Mouse (Mus musculus) hindbrain, embryonic 11.5 days (tissue): Measurements from ENCODE around the gene Slc16a11. TPM values are rescaled to one million over a fixed set of nuclear protein-coding genes. Genes with fewer than 3 reads are reported as not detected.
"Not testable (repeated sequence)": the region's sequence is repeated elsewhere in the genome, so short reads cannot be mapped to it uniquely, and the experiment has no call there.

ENCODE experiments used
- ATAC-seq: fragments of 200-750 bp; cut with Nextera tagmentation; 2 replicates; pipeline ENCODE4 v1.8.0; 2017; ENCODE audit warnings: mild to moderate bottlenecking, moderate TSS enrichment, moderate library complexity; ENCODE audit not compliant: low FRiP score
- DNase-seq: peaks from one replicate; pipeline ENCODE4 v3.0.0-alpha.2; 2015; ENCODE audit warnings: low spot score
- H3K27ac ChIP-seq: fragments of 300-500 bp; sonication (generic); 2 replicates; pipeline ENCODE4 v1.5.1; 2014; ENCODE audit warnings: mild to moderate bottlenecking, low read depth, low read length
- H3K27me3 ChIP-seq: fragments of 300-500 bp; sonication (generic); 2 replicates; pipeline ENCODE4 v1.6.1; 2014; ENCODE audit warnings: mild to moderate bottlenecking, low read length, moderate library complexity, mixed read lengths; ENCODE audit not compliant: control insufficient read depth, insufficient read depth
- H3K36me3 ChIP-seq: fragments of 300-500 bp; sonication (generic); 2 replicates; pipeline ENCODE4 v1.6.1; 2014; ENCODE audit warnings: mild to moderate bottlenecking, low read length, moderate library complexity, mixed read lengths; ENCODE audit not compliant: control insufficient read depth, insufficient read depth
- H3K4me1 ChIP-seq: fragments of 300-500 bp; sonication (generic); replicated peaks from 2 replicates; pipeline ENCODE4 v1.6.1; 2014; ENCODE audit warnings: low read length, mixed read lengths; ENCODE audit not compliant: control insufficient read depth, insufficient read depth
- H3K4me2 ChIP-seq: fragments of 300-500 bp; sonication (generic); replicated peaks from 2 replicates; pipeline ENCODE4 v1.6.1; 2014; ENCODE audit warnings: mild to moderate bottlenecking, low read depth, low read length
- H3K4me3 ChIP-seq: fragments of 300-500 bp; sonication (generic); 2 replicates; pipeline ENCODE4 v1.5.1; 2014; ENCODE audit warnings: low read depth, low read length
- H3K9ac ChIP-seq: fragments of 300-500 bp; sonication (generic); 2 replicates; pipeline ENCODE4 v1.6.1; 2014; ENCODE audit warnings: low read depth, low read length
- H3K9me3 ChIP-seq: fragments of 300-500 bp; sonication (generic); 2 replicates; pipeline ENCODE4 v1.6.1; 2016; ENCODE audit warnings: low read length; ENCODE audit not compliant: control insufficient read depth
- WGBS: fragments of 180-500 bp; shearing (Covaris S2); extraction: QIAGEN DNeasy Blood & Tissue Kit; methylation state at CpG from one replicate; pipeline ENCODE4 v1.1.7; 2014; 5-methylcytosine and 5-hydroxymethylcytosine counted together
- polyA plus RNA-seq: library from polyadenylated mRNA; unstranded; fragments of >200 nt; fragmentation: Nextera tagmentation; extraction: Ambion mirVana; gene quantifications from 2 replicates; pipeline ENCODE4 v1.2.1, GENCODE M21; 2014

Gene Slc16a11
- polyA plus RNA-seq: 0.40 and 0.51 TPM in 2 replicates

GRCm38 (mm10) chr11:70212423-70212822 is at the start of gene Slc16a11:
Gene Slc16a11 (plus strand): TSS chr11:70212752.
- no peak for ATAC-seq
- Histone ChIP-seq H3K9ac (no peak within 1 kb of the TSS), H3K4me2 (peak within 1 kb of the TSS; percentile 49; the same call in 1 of the 2 replicates)

GRCm38 (mm10) chr11:70165972-70166921 is 46.3 kb upstream of the Slc16a11 start:
- Histone ChIP-seq H3K9me3 (no peaks in the 10 kb centered on the region), H3K9ac (no peak overlapping the region), H3K4me1 (no peaks in the 10 kb centered on the region), H3K27ac (no peak overlapping the region), H3K27me3 (no peaks in the 10 kb centered on the region), H3K4me3 (no peak overlapping the region), H3K4me2 (no peak overlapping the region), H3K36me3 (no peaks in the 10 kb centered on the region)
- 80% methylated on average over 16 of the region's 16 CpGs for WGBS
- DNase-seq (no peak), ATAC-seq (no peak)

More at GRCm38 (mm10) chr11:70212423-70212822, at the start of gene Slc16a11:
- 64% methylated on average over 6 of the region's 6 CpGs for WGBS
- Histone ChIP-seq H3K27me3 (peaks cover 43% of the 10 kb centered on the region), H3K4me3 (0 out of 2 replicates have a peak within 1 kb of the TSS, but pooled peaks have one; percentile 23), H3K27ac (no peak within 1 kb of the TSS), H3K9me3 (no peaks in the 10 kb centered on the region), H3K36me3 (no peaks in the 10 kb centered on the region), H3K4me1 (peaks cover 6% of the 10 kb centered on the region; the same call in 1 of the 2 replicates)
- no peak for DNase-seq

GRCm38 (mm10) chr11:70168136-70168535 is 44.4 kb upstream of the Slc16a11 start:
- no peak for ATAC-seq
- Histone ChIP-seq H3K4me2 (no peak overlapping the region), H3K9ac (no peak overlapping the region), H3K4me1 (no peaks in the 10 kb centered on the region), H3K4me3 (no peak overlapping the region), H3K27me3 (no peaks in the 10 kb centered on the region), H3K9me3 (no peaks in the 10 kb centered on the region), H3K36me3 (no peaks in the 10 kb centered on the region), H3K27ac (no peak overlapping the region)
- no peak for DNase-seq
- WGBS: 68% methylated on average over 7 of the region's 7 CpGs

- H3K4me1 ChIP-seq, H3K27ac ChIP-seq, H3K36me3 ChIP-seq, H3K27me3 ChIP-seq, ATAC-seq, DNase-seq, H3K4me3 ChIP-seq, H3K9ac ChIP-seq, H3K4me2 ChIP-seq, H3K9me3 ChIP-seq: not testable (repeated sequence)
- WGBS: 92% methylated on average over 7 of the region's 7 CpGs
Observed at GRCm38 (mm10) chr11:70169471-70169870, 43.1 kb upstream of the Slc16a11 start.

- H3K4me3 ChIP-seq: no peak overlapping the region
- no peak overlapping the region for H3K9ac ChIP-seq
- ATAC-seq: no peak
- WGBS: 82% methylated on average over 7 of the region's 7 CpGs
- no peaks in the 10 kb centered on the region for H3K9me3 ChIP-seq
- no peak overlapping the region for H3K4me2 ChIP-seq
- no peaks in the 10 kb centered on the region for H3K36me3 ChIP-seq
- H3K4me1 ChIP-seq: no peaks in the 10 kb centered on the region
- H3K27me3 ChIP-seq: no peaks in the 10 kb centered on the region
- DNase-seq: no peak
- no peak overlapping the region for H3K27ac ChIP-seq
Observed at GRCm38 (mm10) chr11:70170291-70170690, 42.3 kb upstream of the Slc16a11 start.

GRCm38 (mm10) chr11:70171181-70171580 is 41.4 kb upstream of the Slc16a11 start:
- no peak overlapping the region for H3K27ac ChIP-seq
- ATAC-seq (no peak), DNase-seq (no peak)
- H3K4me1 ChIP-seq: no peaks in the 10 kb centered on the region
- H3K27me3 ChIP-seq: no peaks in the 10 kb centered on the region
- H3K4me2 ChIP-seq: no peak overlapping the region
- H3K9me3 ChIP-seq: no peaks in the 10 kb centered on the region
- 80% methylated on average over 7 of the region's 7 CpGs for WGBS
- H3K36me3 ChIP-seq: no peaks in the 10 kb centered on the region
- no peak overlapping the region for H3K4me3 ChIP-seq
- H3K9ac ChIP-seq: no peak overlapping the region

GRCm38 (mm10) chr11:70171847-70172246 is 40.7 kb upstream of the Slc16a11 start:
- ATAC-seq (no peak), DNase-seq (peak; percentile 31)
- WGBS: 51% methylated on average over 3 of the region's 3 CpGs
- Histone ChIP-seq H3K4me3 (no peak overlapping the region), H3K9me3 (no peaks in the 10 kb centered on the region), H3K36me3 (no peaks in the 10 kb centered on the region), H3K4me1 (no peaks in the 10 kb centered on the region), H3K9ac (no peak overlapping the region), H3K27ac (no peak overlapping the region), H3K27me3 (no peaks in the 10 kb centered on the region), H3K4me2 (no peak overlapping the region)

GRCm38 (mm10) chr11:70172298-70172697 is 40.3 kb upstream of the Slc16a11 start:
- 52% methylated on average over 5 of the region's 5 CpGs for WGBS
- H3K4me1 ChIP-seq: no peaks in the 10 kb centered on the region
- no peak overlapping the region for H3K4me3 ChIP-seq
- no peaks in the 10 kb centered on the region for H3K27me3 ChIP-seq
- H3K9ac ChIP-seq: no peak overlapping the region
- ATAC-seq (no peak), DNase-seq (no peak)
- no peak overlapping the region for H3K27ac ChIP-seq
- no peaks in the 10 kb centered on the region for H3K9me3 ChIP-seq
- no peak overlapping the region for H3K4me2 ChIP-seq
- no peaks in the 10 kb centered on the region for H3K36me3 ChIP-seq

GRCm38 (mm10) chr11:70174491-70174890 is 38.1 kb upstream of the Slc16a11 start:
- DNase-seq: no peak
- H3K27me3 ChIP-seq: no peaks in the 10 kb centered on the region
- no peak overlapping the region for H3K9ac ChIP-seq

More at GRCm38 (mm10) chr11:70174491-70174890, 38.1 kb upstream of the Slc16a11 start:
- Histone ChIP-seq H3K36me3 (no peaks in the 10 kb centered on the region), H3K9me3 (no peaks in the 10 kb centered on the region), H3K27ac (no peak overlapping the region), H3K4me2 (no peak overlapping the region), H3K4me1 (no peaks in the 10 kb centered on the region), H3K4me3 (no peak overlapping the region)
- 84% methylated on average over 4 of the region's 4 CpGs for WGBS
- ATAC-seq: no peak
